Mouse (Mus musculus) limb, embryonic 15.5 days (tissue): ENCODE results near the gene Ccdc173. TPM values are rescaled to one million over a fixed set of nuclear protein-coding genes. Genes with fewer than 3 reads are reported as not detected.
"Not testable (repeated sequence)": the region's sequence is repeated elsewhere in the genome, so short reads cannot be mapped to it uniquely, and the experiment has no call there.

Experiments
- ATAC-seq: fragments of 200-750 bp; cut with Nextera tagmentation; 2 replicates; pipeline ENCODE4 v1.8.0; 2017; ENCODE audit warnings: low read depth, moderate TSS enrichment; ENCODE audit not compliant: insufficient number of reproducible peaks, low FRiP score, low TSS enrichment
- H3K27ac ChIP-seq: fragments of 300-500 bp; sonication (generic); 2 replicates; pipeline ENCODE4 v1.5.1; 2015; ENCODE audit warnings: moderate library complexity, mild to moderate bottlenecking, inconsistent platforms
- H3K27me3 ChIP-seq: fragments of 300-500 bp; sonication (generic); 2 replicates; pipeline ENCODE4 v1.6.1; 2015; ENCODE audit warnings: inconsistent platforms
- H3K36me3 ChIP-seq: fragments of 300-500 bp; sonication (generic); 2 replicates; pipeline ENCODE4 v1.6.1; 2015; ENCODE audit warnings: inconsistent platforms
- H3K4me1 ChIP-seq: fragments of 300-500 bp; sonication (generic); 2 replicates; pipeline ENCODE4 v1.6.1; 2015; ENCODE audit warnings: inconsistent platforms
- H3K4me2 ChIP-seq: fragments of 300-500 bp; sonication (generic); 2 replicates; pipeline ENCODE4 v1.6.1; 2015; ENCODE audit warnings: mild to moderate bottlenecking, inconsistent platforms
- H3K4me3 ChIP-seq: fragments of 300-500 bp; sonication (generic); 2 replicates; pipeline ENCODE4 v1.5.1; 2015; ENCODE audit warnings: mild to moderate bottlenecking, inconsistent platforms
- H3K9ac ChIP-seq: fragments of 300-500 bp; sonication (generic); 2 replicates; pipeline ENCODE4 v1.6.1; 2015; ENCODE audit warnings: inconsistent platforms
- H3K9me3 ChIP-seq: fragments of 300-500 bp; sonication (generic); 2 replicates; pipeline ENCODE4 v1.6.1; 2016; ENCODE audit warnings: inconsistent platforms
- WGBS: fragments of 180-500 bp; shearing (Covaris S2); methylation state at CpG from one replicate; pipeline ENCODE4 v1.1.7; 2015; 5-methylcytosine and 5-hydroxymethylcytosine counted together
- polyA plus RNA-seq: library from polyadenylated mRNA; unstranded; fragments of >200 nt; fragmentation: Nextera tagmentation; extraction: Ambion mirVana; gene quantifications from 2 replicates; pipeline ENCODE4 v1.2.1, GENCODE M21; 2015

Ccdc173 gene
- polyA plus RNA-seq, 1 experiment from 2014 or later, result 1.5 TPM

DNA sequence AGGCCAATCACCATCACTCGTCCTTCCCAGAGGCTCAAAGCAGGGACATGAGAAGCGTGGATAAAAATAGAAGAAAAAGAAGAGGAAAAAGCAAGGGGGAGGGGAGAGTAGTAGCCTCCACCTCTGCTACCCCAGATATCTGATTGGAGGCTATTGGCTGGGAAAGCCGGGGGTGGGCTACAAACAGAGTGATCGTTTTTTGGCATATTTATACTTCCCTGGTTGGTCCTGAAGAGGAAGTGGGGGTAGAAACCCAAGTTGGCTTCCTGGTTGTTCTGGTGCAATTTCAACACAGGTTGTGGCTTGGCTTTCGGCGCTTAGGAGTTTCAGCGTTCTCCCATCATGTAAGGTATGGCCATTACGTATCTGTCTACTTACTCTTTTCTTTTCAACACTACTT lies 32.3 kb upstream of the Ccdc173 start, which contains the start of gene Klhl23:
TSS of gene Klhl23 (plus strand) at position 234 of the 400 bp plus-strand sequence.
- Histone ChIP-seq H3K4me2 (peak within 1 kb of the TSS; percentile 70), H3K9ac (peak within 1 kb of the TSS; percentile 86), H3K9me3 (no peaks in the 10 kb centered on the region), H3K27me3 (no peaks in the 10 kb centered on the region), H3K27ac (peak within 1 kb of the TSS; percentile 94), H3K4me1 (peaks cover 7% of the 10 kb centered on the region), H3K36me3 (peaks cover 7% of the 10 kb centered on the region; the same call in 1 of the 2 replicates), H3K4me3 (peak within 1 kb of the TSS; percentile 85)
- 5% methylated on average over 8 of the region's 8 CpGs for WGBS
- ATAC-seq, result no peak

DNA sequence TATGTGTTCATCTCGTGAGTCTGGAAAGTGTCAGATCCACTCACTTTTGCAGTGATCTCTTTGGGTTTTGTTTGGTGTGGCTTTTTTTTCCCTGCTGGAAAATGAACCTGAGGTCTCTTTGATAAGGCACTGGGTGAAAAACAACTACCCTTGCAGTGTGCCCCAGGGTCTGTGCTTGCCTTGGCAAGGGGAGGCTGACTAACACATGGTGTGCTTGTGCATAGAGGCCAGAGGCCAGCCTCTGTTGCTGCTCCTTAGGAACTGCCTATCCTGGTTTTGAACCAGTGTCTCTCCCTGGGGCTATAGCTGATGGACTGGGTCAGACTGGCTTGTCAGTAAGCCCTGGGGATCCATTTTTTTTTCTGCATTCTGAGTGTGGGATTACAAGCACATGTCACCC lies 30.8 kb upstream of the Ccdc173 start:
- Histone ChIP-seq H3K27ac (no peak overlapping the region), H3K36me3 (no peaks in the 10 kb centered on the region), H3K4me3 (no peak overlapping the region), H3K27me3 (no peaks in the 10 kb centered on the region), H3K4me1 (peaks cover 7% of the 10 kb centered on the region), H3K9ac (no peak overlapping the region), H3K4me2 (no peak overlapping the region), H3K9me3 (no peaks in the 10 kb centered on the region)
- ATAC-seq, result no peak
- 26% methylated on average over 1 of the region's 1 CpGs for WGBS

DNA sequence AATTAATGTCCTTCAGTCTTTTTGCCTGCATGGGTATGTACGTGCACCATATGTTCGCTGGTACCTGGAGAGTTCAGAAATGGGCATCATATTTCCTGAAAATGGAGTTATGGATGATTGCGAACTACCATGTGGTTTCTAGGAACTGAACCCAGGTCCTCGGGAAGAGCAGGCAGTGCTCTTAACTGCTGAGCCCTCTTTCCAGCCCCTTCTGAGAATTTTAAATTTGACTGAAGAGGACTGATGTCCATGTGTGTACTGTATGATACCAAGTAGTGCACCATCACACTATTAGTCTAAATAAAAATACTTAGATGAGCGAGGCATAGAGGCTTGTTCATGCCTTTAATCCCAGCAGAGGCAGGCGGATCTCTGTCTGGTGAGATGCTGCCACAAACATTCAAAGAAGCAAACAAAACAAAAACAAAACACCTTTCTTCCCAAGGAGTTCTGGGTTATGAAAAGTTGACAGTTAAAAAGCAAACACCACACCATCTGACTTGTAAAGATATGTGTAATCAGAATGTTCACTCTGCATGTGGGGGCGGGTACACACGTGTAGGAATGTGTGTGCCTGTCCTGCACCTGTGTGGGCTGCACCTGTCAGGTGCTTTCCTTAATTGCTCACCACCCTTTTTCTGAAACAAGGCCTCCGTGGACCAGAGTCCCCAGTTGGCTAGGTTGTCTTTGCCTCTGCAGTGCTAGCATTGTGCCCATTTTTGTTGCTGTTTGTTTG lies 29.1 kb upstream of the Ccdc173 start:
- Histone ChIP-seq H3K27ac (no peak overlapping the region), H3K4me2 (no peak overlapping the region), H3K9me3 (no peaks in the 10 kb centered on the region), H3K4me3 (no peak overlapping the region), H3K27me3 (no peaks in the 10 kb centered on the region), H3K9ac (no peak overlapping the region), H3K36me3 (no peaks in the 10 kb centered on the region), H3K4me1 (peaks cover 5% of the 10 kb centered on the region)
- 74% methylated on average over 9 of the region's 9 CpGs for WGBS
- ATAC-seq, result no peak

DNA sequence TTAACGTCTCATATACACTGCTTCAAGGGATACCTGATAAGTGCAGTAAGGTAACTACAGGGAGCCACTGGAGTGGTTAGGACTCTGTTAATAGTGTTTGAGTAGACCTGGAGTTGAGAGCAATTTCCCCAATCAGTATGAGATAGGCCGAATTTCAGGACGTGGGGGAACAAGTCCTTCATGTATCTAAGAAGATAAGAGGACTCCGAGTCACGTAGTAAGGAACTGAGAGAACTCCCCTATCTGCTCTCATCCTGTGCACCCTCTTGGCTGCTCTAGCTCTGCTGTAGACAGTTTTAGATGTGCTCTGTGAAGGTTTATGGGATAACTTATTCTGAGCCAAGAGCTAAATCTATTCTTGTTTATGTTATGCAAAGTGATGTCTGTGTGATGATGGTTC lies 27.2 kb upstream of the Ccdc173 start:
- Histone ChIP-seq H3K4me2 (no peak overlapping the region), H3K27ac (no peak overlapping the region), H3K4me3 (no peak overlapping the region), H3K36me3 (no peaks in the 10 kb centered on the region), H3K9ac (no peak overlapping the region), H3K27me3 (no peaks in the 10 kb centered on the region), H3K9me3 (no peaks in the 10 kb centered on the region), H3K4me1 (peaks cover 2% of the 10 kb centered on the region)
- ATAC-seq, result no peak
- WGBS, result 63% methylated on average over 5 of the region's 5 CpGs

DNA sequence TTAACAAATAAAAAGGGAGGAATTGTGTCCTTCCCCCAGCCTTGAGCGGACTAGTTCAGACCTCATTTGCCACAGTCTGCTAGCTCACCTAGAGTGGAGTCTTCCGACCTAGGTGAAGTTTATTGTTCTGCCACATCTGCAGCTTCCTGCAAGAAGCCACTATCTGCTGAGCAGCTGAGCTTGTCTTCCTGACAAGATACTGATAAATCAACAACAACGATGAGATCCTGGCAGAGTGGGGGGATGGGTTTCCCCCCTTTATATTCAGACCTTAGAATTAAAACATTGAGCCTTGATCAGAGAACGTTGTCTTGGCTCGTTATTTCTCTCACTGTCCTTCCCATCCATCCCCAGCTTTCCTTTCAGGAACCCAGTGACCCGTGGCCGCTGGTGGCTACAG lies 22.0 kb upstream of the Ccdc173 start:
- not testable (repeated sequence) for H3K4me2 ChIP-seq, H3K27me3 ChIP-seq, H3K9me3 ChIP-seq, H3K4me3 ChIP-seq, ATAC-seq, H3K9ac ChIP-seq, H3K27ac ChIP-seq, H3K36me3 ChIP-seq, H3K4me1 ChIP-seq
- WGBS, result 76% methylated on average over 7 of the region's 7 CpGs

DNA sequence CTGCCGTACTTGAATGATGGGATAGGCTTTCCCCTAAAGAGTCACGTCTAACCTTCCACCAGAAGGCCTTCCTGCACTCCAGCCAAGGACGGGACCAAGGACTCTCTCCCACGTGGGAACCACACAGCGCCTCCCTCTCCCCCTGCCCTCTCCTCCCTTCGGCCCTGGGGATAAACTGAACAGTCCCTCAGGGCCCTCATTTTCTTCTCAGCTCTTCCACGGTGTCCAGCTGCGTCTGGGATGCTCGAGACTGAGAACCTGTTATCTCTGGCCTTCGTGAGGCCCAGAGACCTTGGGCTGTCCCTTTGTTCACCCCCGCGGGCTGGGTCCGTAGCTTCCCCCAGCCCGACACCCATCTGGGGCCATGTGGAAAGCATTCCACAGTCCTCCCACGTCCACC lies 20.8 kb upstream of the Ccdc173 start:
- Histone ChIP-seq H3K9ac (no peak overlapping the region), H3K36me3 (no peaks in the 10 kb centered on the region), H3K27me3 (no peaks in the 10 kb centered on the region), H3K4me2 (no peak overlapping the region), H3K9me3 (no peaks in the 10 kb centered on the region), H3K4me1 (no peaks in the 10 kb centered on the region), H3K4me3 (no peak overlapping the region), H3K27ac (no peak overlapping the region)
- 74% methylated on average over 15 of the region's 15 CpGs for WGBS
- ATAC-seq, result no peak

DNA sequence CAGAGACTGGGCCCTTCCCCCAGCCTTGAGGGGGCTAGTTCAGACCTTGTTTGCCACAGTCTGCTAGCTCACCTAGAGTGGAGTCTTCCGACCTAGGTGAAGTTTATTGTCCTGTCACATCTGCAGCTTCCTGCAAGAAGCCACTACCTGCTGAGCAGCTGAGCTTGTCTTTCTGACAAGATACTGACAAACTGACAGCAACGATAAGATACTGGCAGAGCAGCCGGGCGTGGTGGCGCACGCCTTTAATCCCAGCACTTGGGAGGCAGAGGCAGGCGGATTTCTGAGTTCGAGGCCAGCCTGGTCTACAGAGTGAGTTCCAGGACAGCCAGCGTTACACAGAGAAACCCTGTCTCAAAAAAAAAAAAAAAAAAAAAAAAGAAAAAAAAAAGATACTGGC lies 15.3 kb upstream of the Ccdc173 start:
- not testable (repeated sequence) for H3K27me3 ChIP-seq, H3K4me3 ChIP-seq, H3K27ac ChIP-seq, H3K4me1 ChIP-seq, H3K36me3 ChIP-seq, ATAC-seq, H3K4me2 ChIP-seq, H3K9ac ChIP-seq, H3K9me3 ChIP-seq
- 77% methylated on average over 9 of the region's 9 CpGs for WGBS

DNA sequence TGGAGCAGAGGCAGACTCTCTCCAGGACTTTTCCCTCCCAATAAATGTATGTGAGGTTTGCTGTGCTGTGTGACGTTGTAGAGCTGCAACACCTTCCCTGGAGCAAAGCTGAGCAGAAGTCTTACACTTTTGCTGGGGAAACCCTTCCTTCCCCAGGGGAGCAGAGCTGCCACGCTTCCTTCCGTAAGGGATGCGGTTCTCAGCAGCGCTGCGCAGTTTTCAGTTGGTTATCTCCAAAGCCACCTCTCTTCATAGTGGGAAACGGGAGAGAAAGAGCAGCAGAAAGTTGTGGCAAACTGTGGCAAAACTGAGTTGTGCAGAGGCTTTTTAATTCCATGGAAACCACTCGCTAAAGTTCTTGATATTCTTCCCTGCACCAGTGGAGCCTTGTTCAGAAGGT lies 14.4 kb upstream of the Ccdc173 start:
- H3K27me3 ChIP-seq, result no peaks in the 10 kb centered on the region
- no peak overlapping the region for H3K9ac ChIP-seq
- 64% methylated on average over 8 of the region's 8 CpGs for WGBS
- H3K4me2 ChIP-seq, result no peak overlapping the region
- 0 out of 2 replicates have a peak, but pooled peaks cover 2% of the 10 kb centered on the region for H3K4me1 ChIP-seq
- ATAC-seq, result no peak
- no peaks in the 10 kb centered on the region for H3K36me3 ChIP-seq
- H3K27ac ChIP-seq, result no peak overlapping the region
- H3K4me3 ChIP-seq, result no peak overlapping the region
- H3K9me3 ChIP-seq, result no peaks in the 10 kb centered on the region

DNA sequence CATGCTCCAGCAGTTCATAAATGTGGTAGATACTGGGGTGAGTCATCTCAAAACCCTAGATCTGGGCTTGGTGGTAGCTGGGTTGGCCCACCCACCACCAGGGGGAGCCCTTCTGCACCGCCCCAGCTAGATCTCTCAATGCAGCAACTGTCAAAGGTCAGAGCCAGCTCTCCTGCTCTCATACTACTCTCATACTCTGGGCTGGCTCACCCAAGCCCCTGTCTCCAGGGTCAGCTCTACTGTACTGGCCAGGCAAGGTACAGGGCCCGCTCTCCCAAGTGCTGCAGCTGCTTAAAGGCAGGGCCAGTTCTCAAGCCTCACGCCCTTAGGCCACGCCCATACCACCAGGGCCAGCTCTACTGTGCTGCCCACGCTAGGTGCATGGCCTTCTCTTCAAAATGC lies 13.5 kb upstream of the Ccdc173 start:
- H3K27me3 ChIP-seq, result no peaks in the 10 kb centered on the region
- no peak overlapping the region for H3K4me2 ChIP-seq
- no peak for ATAC-seq
- 56% methylated on average over 5 of the region's 5 CpGs for WGBS
- H3K36me3 ChIP-seq, result no peaks in the 10 kb centered on the region
- no peak overlapping the region for H3K9ac ChIP-seq
- H3K4me3 ChIP-seq, result no peak overlapping the region
- no peak overlapping the region for H3K27ac ChIP-seq
- 0 out of 2 replicates have a peak, but pooled peaks cover 2% of the 10 kb centered on the region for H3K4me1 ChIP-seq
- no peaks in the 10 kb centered on the region for H3K9me3 ChIP-seq

DNA sequence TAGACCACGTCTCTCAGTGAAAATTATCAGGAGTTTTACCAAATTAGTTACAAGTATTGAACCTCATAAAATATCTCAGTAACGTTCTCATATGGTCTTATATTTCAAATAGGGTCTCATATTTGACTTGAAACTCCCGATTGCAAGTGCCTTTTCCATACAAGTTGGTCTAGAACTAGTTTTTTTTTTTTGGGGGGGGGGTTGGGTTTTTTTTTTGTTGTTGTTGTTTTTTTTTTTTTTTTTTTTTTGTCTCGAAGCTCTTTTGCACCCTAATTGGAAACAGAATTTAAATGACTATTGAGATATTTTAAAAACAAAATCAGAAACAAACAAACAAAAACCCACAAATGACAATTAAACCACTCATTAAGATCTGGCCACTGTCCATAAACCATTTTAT lies 1.3 kb upstream of the Ccdc173 start:
- Histone ChIP-seq H3K9ac (no peak overlapping the region), H3K9me3 (no peaks in the 10 kb centered on the region), H3K4me2 (peak overlapping the region; percentile 76; the same call in 1 of the 2 replicates), H3K4me1 (peaks cover 6% of the 10 kb centered on the region), H3K27me3 (no peaks in the 10 kb centered on the region), H3K4me3 (0 out of 2 replicates have a peak overlapping the region, but pooled peaks have one; percentile 75), H3K27ac (no peak overlapping the region), H3K36me3 (peaks cover 24% of the 10 kb centered on the region)
- WGBS, result 62% methylated on average over 4 of the region's 4 CpGs
- ATAC-seq, result no peak

DNA sequence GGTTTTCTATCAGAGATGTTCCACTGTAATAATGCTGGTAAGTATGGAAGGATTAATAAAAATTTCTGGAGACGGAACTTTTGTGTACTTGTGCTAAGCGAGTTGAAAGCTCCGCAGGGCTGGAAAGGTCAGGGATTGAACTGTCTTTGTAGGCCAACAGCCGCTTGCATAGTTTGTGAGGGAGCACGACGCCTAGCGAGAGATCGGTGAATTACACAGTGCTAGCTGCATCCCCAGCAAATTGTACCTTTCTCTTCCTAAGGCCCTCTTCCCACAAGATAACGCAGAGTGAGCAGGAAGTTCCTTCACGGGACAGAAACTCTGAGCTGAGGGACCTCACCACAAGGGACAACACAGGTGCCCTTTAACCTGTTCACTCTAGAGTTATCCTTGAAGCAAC lies 910 bp upstream of the Ccdc173 start:
- Histone ChIP-seq H3K4me1 (peaks cover 6% of the 10 kb centered on the region), H3K4me2 (peak overlapping the region; percentile 76), H3K9ac (no peak overlapping the region), H3K27ac (0 out of 2 replicates have a peak overlapping the region, but pooled peaks have one; percentile 89), H3K9me3 (no peaks in the 10 kb centered on the region), H3K4me3 (peak overlapping the region; percentile 75), H3K36me3 (peaks cover 19% of the 10 kb centered on the region), H3K27me3 (no peaks in the 10 kb centered on the region)
- 1% methylated on average over 10 of the region's 10 CpGs for WGBS
- no peak for ATAC-seq

DNA sequence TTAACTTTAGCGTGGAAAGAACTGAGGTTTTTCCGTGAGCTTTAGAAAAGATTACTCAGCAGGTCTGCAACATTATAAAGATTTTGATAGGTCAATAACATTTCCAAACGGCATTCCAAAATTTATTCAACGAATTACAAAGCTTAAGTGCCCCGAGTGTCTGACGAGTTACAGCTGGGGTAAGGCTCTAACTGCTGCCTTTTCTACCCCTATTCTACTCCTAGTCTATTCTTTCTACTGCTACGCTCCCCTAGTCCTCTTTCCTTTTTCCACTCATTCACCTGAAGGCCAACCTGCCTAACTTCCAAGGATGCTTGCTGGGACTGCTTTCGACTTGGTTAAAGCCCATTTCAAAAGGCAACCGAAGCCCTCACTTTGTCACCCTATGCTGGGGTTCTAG lies 401 bp downstream of the Ccdc173 start:
- peak overlapping the region; percentile 75 for H3K4me3 ChIP-seq
- ATAC-seq, result peak; percentile 33; the same call in 1 of the 2 replicates
- peaks cover 10% of the 10 kb centered on the region for H3K36me3 ChIP-seq
- peak overlapping the region; percentile 46 for H3K9ac ChIP-seq
- H3K4me2 ChIP-seq, result peak overlapping the region; percentile 76
- WGBS, result 20% methylated on average over 9 of the region's 9 CpGs
- peaks cover 6% of the 10 kb centered on the region for H3K4me1 ChIP-seq
- no peaks in the 10 kb centered on the region for H3K9me3 ChIP-seq
- H3K27ac ChIP-seq, result peak overlapping the region; percentile 89
- H3K27me3 ChIP-seq, result no peaks in the 10 kb centered on the region
